Mouse (Mus musculus) embryonic facial prominence, embryonic 11.5 days (tissue): ENCODE measurements around the gene Fgfrl1. TPM values are rescaled to one million over a fixed set of nuclear protein-coding genes. Genes with fewer than 3 reads are reported as not detected.

Experiments
- ATAC-seq: fragments of 200-750 bp; cut with Nextera tagmentation; replicated peaks from 2 replicates; pipeline ENCODE4 v1.8.0; 2017; ENCODE audit warnings: low read depth; ENCODE audit not compliant: insufficient number of reproducible peaks, low FRiP score, low TSS enrichment
- DNase-seq: peaks from one replicate; pipeline ENCODE4 v3.0.0-alpha.2; 2015; ENCODE audit warnings: low spot score
- H3K27ac ChIP-seq: fragments of 300-500 bp; sonication (generic); replicated peaks from 2 replicates; pipeline ENCODE4 v1.5.1; 2014; ENCODE audit warnings: mild to moderate bottlenecking, low read depth, low read length, control low read depth
- H3K27me3 ChIP-seq: fragments of 300-500 bp; sonication (generic); 2 replicates; pipeline ENCODE4 v1.6.1; 2014; ENCODE audit warnings: mild to moderate bottlenecking, low read length, moderate library complexity, mixed read lengths; ENCODE audit not compliant: control insufficient read depth, insufficient read depth
- H3K36me3 ChIP-seq: fragments of 300-500 bp; sonication (generic); replicated peaks from 2 replicates; pipeline ENCODE4 v1.6.1; 2014; ENCODE audit warnings: low read depth, mild to moderate bottlenecking, low read length, moderate library complexity, mixed read lengths; ENCODE audit not compliant: control insufficient read depth, insufficient read depth
- H3K4me1 ChIP-seq: fragments of 300-500 bp; sonication (generic); 2 replicates; pipeline ENCODE4 v1.6.1; 2014; ENCODE audit warnings: low read length, mixed read lengths; ENCODE audit not compliant: control insufficient read depth, insufficient read depth
- H3K4me2 ChIP-seq: fragments of 300-500 bp; sonication (generic); 2 replicates; pipeline ENCODE4 v1.6.1; 2014; ENCODE audit warnings: low read depth, mild to moderate bottlenecking, control low read depth, low read length, moderate library complexity
- H3K4me3 ChIP-seq: fragments of 300-500 bp; sonication (generic); 2 replicates; pipeline ENCODE4 v1.5.1; 2014; ENCODE audit warnings: low read depth, low read length, control low read depth
- H3K9ac ChIP-seq: fragments of 300-500 bp; sonication (generic); replicated peaks from 2 replicates; pipeline ENCODE4 v1.6.1; 2014; ENCODE audit warnings: mild to moderate bottlenecking, control low read depth, low read length
- H3K9me3 ChIP-seq: fragments of 300-500 bp; sonication (generic); replicated peaks from 2 replicates; pipeline ENCODE4 v1.6.1; 2016; ENCODE audit warnings: mild to moderate bottlenecking, low read length, inconsistent platforms, mixed read lengths; ENCODE audit not compliant: control insufficient read depth
- WGBS: fragments of 180-500 bp; shearing (Covaris S2); extraction: QIAGEN DNeasy Blood & Tissue Kit; methylation state at CpG from one replicate; pipeline ENCODE4 v1.1.7; 2014; 5-methylcytosine and 5-hydroxymethylcytosine counted together
- polyA plus RNA-seq: library from polyadenylated mRNA; unstranded; fragments of >200 nt; fragmentation: Nextera tagmentation; extraction: Ambion mirVana; gene quantifications from 2 replicates; pipeline ENCODE4 v1.2.1, GENCODE M21; 2014

Fgfrl1 gene
- polyA plus RNA-seq, 1 experiment from 2014 or later, result 21.4 TPM

GRCm38 (mm10) chr5:108708981-108709731, 17.0 kb downstream of the Fgfrl1 start:
- no peaks in the 10 kb centered on the region for H3K9me3 ChIP-seq
- no peak overlapping the region for H3K4me3 ChIP-seq
- no peak overlapping the region for H3K9ac ChIP-seq
- ATAC-seq, result 0 out of 2 replicates have a peak, but pooled peaks have one; percentile 37
- DNase-seq, result no peak
- H3K36me3 ChIP-seq, result peaks cover 7% of the 10 kb centered on the region; the same call in 1 of the 2 replicates
- no peak overlapping the region for H3K27ac ChIP-seq
- H3K4me1 ChIP-seq, result no peaks in the 10 kb centered on the region
- H3K27me3 ChIP-seq, result no peaks in the 10 kb centered on the region
- 54% methylated on average over 6 of the region's 6 CpGs for WGBS
- no peak overlapping the region for H3K4me2 ChIP-seq

DNA sequence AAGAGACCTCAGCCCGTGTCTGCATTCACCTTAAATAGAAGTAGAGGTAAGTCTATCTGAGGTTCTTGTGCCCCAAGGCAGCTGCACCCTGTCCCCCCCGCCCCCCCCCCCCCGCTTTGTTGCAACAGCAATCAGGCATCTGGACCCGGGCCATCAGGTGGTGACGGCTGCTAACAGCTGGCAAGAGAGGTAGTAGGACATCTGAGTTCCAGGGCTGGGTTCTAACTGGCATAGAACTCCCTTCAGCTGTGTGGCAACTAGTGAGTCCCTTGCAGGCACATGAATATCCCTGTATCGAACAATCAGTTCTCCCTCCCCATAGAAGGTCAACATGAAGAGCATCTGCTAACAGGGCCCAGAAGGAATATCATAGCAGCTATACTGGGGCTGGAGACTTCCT, 19.8 kb downstream of the Fgfrl1 start:
- ATAC-seq (no peak), DNase-seq (no peak)
- H3K27ac ChIP-seq, result no peak overlapping the region
- no peak overlapping the region for H3K9ac ChIP-seq
- 96% methylated on average over 4 of the region's 6 CpGs for WGBS
- H3K9me3 ChIP-seq, result no peaks in the 10 kb centered on the region
- no peaks in the 10 kb centered on the region for H3K36me3 ChIP-seq
- H3K4me1 ChIP-seq, result no peaks in the 10 kb centered on the region
- no peak overlapping the region for H3K4me3 ChIP-seq
- no peaks in the 10 kb centered on the region for H3K27me3 ChIP-seq
- H3K4me2 ChIP-seq, result no peak overlapping the region

GRCm38 (mm10) chr5:108713096-108713495, 20.9 kb downstream of the Fgfrl1 start:
- 86% methylated on average over 2 of the region's 2 CpGs for WGBS
- Histone ChIP-seq H3K9me3 (no peaks in the 10 kb centered on the region), H3K4me2 (no peak overlapping the region), H3K36me3 (no peaks in the 10 kb centered on the region), H3K4me3 (no peak overlapping the region), H3K27ac (no peak overlapping the region), H3K27me3 (no peaks in the 10 kb centered on the region), H3K9ac (no peak overlapping the region), H3K4me1 (no peaks in the 10 kb centered on the region)
- DNase-seq (no peak), ATAC-seq (no peak)

GRCm38 (mm10) chr5:108713691-108714090, 21.5 kb downstream of the Fgfrl1 start:
- no peak for ATAC-seq
- H3K27me3 ChIP-seq, result no peaks in the 10 kb centered on the region
- H3K4me3 ChIP-seq, result no peak overlapping the region
- H3K9me3 ChIP-seq, result no peaks in the 10 kb centered on the region
- H3K36me3 ChIP-seq, result no peaks in the 10 kb centered on the region
- no peaks in the 10 kb centered on the region for H3K4me1 ChIP-seq
- no peak overlapping the region for H3K27ac ChIP-seq
- DNase-seq, result no peak
- H3K9ac ChIP-seq, result no peak overlapping the region
- no peak overlapping the region for H3K4me2 ChIP-seq

- DNase-seq (no peak), ATAC-seq (no peak)
- H3K9me3 ChIP-seq, result no peaks in the 10 kb centered on the region
- H3K9ac ChIP-seq, result no peak overlapping the region; the same call in 1 of the 2 replicates
- H3K4me1 ChIP-seq, result no peaks in the 10 kb centered on the region
- no peaks in the 10 kb centered on the region for H3K27me3 ChIP-seq
- no peak overlapping the region for H3K4me2 ChIP-seq
- no peak overlapping the region for H3K4me3 ChIP-seq
- no peaks in the 10 kb centered on the region for H3K36me3 ChIP-seq
- no peak overlapping the region for H3K27ac ChIP-seq
- 44% methylated on average over 6 of the region's 6 CpGs for WGBS
Measured at GRCm38 (mm10) chr5:108714149-108714548, 22.0 kb downstream of the Fgfrl1 start.

DNA sequence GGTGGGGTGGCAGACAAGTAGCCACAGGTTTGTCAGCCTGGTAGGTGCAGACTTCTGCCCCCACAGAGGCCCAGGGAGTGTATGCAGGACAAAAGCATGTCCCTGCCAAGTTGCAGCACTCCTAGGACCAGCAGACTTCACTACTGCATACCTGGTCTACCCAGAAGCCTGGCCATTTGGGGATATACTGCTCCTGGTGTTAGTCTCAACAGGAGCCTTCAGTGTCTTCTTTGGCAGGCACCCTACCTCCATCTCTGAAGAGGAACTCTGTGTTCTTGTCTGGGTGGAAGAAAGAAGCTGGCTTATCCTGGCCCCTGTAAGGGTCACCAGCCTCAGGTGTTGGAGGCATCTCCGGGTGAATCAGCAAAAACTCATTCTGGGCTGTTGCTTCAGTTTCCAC, 23.8 kb downstream of the Fgfrl1 start:
- ATAC-seq (no peak), DNase-seq (no peak)
- Histone ChIP-seq H3K27me3 (no peaks in the 10 kb centered on the region), H3K27ac (no peak overlapping the region), H3K4me1 (no peaks in the 10 kb centered on the region), H3K36me3 (no peaks in the 10 kb centered on the region), H3K4me3 (no peak overlapping the region), H3K4me2 (no peak overlapping the region), H3K9me3 (no peaks in the 10 kb centered on the region), H3K9ac (no peak overlapping the region)
- 81% methylated on average over 1 of the region's 1 CpGs for WGBS

DNA sequence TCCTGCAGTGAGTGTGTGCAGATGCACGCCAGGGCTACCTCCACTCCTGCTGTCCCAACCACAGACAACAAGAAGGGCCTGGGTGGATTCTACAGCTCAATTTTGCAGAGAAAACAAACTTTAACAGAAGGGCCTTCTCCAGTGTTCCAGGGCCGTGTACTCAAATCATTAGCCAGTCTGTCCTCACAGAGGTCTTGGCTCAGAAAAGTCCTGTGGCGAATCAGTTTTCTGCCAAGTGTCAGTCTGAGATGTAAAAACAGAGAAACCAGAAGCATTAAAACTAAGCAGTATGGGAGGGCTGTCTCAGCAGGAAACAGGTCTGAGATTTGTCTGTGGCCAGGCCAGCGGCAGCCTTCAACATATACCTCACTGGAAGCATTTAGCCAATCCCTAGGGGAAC, 25.9 kb downstream of the Fgfrl1 start:
- Histone ChIP-seq H3K27me3 (no peaks in the 10 kb centered on the region), H3K27ac (0 out of 2 replicates have a peak overlapping the region, but pooled peaks have one; percentile 0), H3K4me3 (no peak overlapping the region), H3K4me1 (no peaks in the 10 kb centered on the region), H3K4me2 (no peak overlapping the region), H3K9ac (peak overlapping the region; percentile 8; the same call in 1 of the 2 replicates), H3K36me3 (no peaks in the 10 kb centered on the region), H3K9me3 (no peaks in the 10 kb centered on the region)
- no peak for ATAC-seq
- DNase-seq, result no peak
- 28% methylated on average over 4 of the region's 4 CpGs for WGBS

- no peak overlapping the region for H3K9ac ChIP-seq
- no peak for DNase-seq
- H3K9me3 ChIP-seq, result no peaks in the 10 kb centered on the region
- ATAC-seq, result no peak
- H3K4me1 ChIP-seq, result no peaks in the 10 kb centered on the region
- H3K27ac ChIP-seq, result no peak overlapping the region
- no peak overlapping the region for H3K4me2 ChIP-seq
- no peaks in the 10 kb centered on the region for H3K27me3 ChIP-seq
- H3K4me3 ChIP-seq, result no peak overlapping the region
- WGBS, result 72% methylated on average over 7 of the region's 7 CpGs
- no peaks in the 10 kb centered on the region for H3K36me3 ChIP-seq
Measured at GRCm38 (mm10) chr5:108719761-108720160, 27.6 kb downstream of the Fgfrl1 start.
